Mouse (Mus musculus) forebrain, embryonic 11.5 days (tissue): Measurements from ENCODE around the gene Fam198a. TPM values are rescaled to one million over a fixed set of nuclear protein-coding genes. Genes with fewer than 3 reads are reported as not detected.
A peak's percentile ranks its signal among the peaks of the same experiment; 100 is the strongest.

ENCODE experiments used
- ATAC-seq: fragments of 200-750 bp; cut with Nextera tagmentation; replicated peaks from 2 replicates; pipeline ENCODE4 v1.8.0; 2017; ENCODE audit warnings: moderate TSS enrichment; ENCODE audit not compliant: low FRiP score
- DNase-seq: peaks from one replicate; pipeline ENCODE4 v3.0.0-alpha.2; 2017; ENCODE audit warnings: low spot score
- H3K27ac ChIP-seq: fragments of 300-500 bp; sonication (generic); 2 replicates; pipeline ENCODE4 v1.5.1; 2014; ENCODE audit warnings: low read depth, low read length
- H3K27me3 ChIP-seq: fragments of 300-500 bp; sonication (generic); 2 replicates; pipeline ENCODE4 v1.6.1; 2014; ENCODE audit warnings: mild to moderate bottlenecking, low read length, mixed read lengths; ENCODE audit not compliant: control insufficient read depth, insufficient read depth
- H3K36me3 ChIP-seq: fragments of 300-500 bp; sonication (generic); 2 replicates; pipeline ENCODE4 v1.6.1; 2014; ENCODE audit warnings: mild to moderate bottlenecking, low read length, moderate library complexity, mixed read lengths; ENCODE audit not compliant: control insufficient read depth, insufficient read depth
- H3K4me1 ChIP-seq: fragments of 300-500 bp; sonication (generic); replicated peaks from 2 replicates; pipeline ENCODE4 v1.6.1; 2014; ENCODE audit warnings: low read length, mixed read lengths; ENCODE audit not compliant: control insufficient read depth, insufficient read depth
- H3K4me2 ChIP-seq: fragments of 300-500 bp; sonication (generic); 2 replicates; pipeline ENCODE4 v1.6.1; 2014; ENCODE audit warnings: low read depth, mild to moderate bottlenecking, low read length, moderate library complexity, mixed read lengths; ENCODE audit not compliant: severe bottlenecking
- H3K4me3 ChIP-seq: fragments of 300-500 bp; sonication (generic); 2 replicates; pipeline ENCODE4 v1.5.1; 2014; ENCODE audit warnings: low read depth, low read length
- H3K9ac ChIP-seq: fragments of 300-500 bp; sonication (generic); 2 replicates; pipeline ENCODE4 v1.6.1; 2014; ENCODE audit warnings: low read length
- H3K9me3 ChIP-seq: fragments of 300-500 bp; sonication (generic); 2 replicates; pipeline ENCODE4 v1.6.1; 2016; ENCODE audit warnings: low read length, mixed read lengths; ENCODE audit not compliant: control insufficient read depth
- WGBS: fragments of 180-500 bp; shearing (Covaris S2); extraction: QIAGEN DNeasy Blood & Tissue Kit; methylation state at CpG from one replicate; pipeline ENCODE4 v1.1.7; 2014; 5-methylcytosine and 5-hydroxymethylcytosine counted together
- polyA plus RNA-seq: library from polyadenylated mRNA; unstranded; fragments of >200 nt; fragmentation: Nextera tagmentation; extraction: Ambion mirVana; gene quantifications from 2 replicates; pipeline ENCODE4 v1.2.1, GENCODE M21; 2014

The Fam198a gene
- polyA plus RNA-seq, 1 experiment from 2014 or later: 0.40 TPM

DNA sequence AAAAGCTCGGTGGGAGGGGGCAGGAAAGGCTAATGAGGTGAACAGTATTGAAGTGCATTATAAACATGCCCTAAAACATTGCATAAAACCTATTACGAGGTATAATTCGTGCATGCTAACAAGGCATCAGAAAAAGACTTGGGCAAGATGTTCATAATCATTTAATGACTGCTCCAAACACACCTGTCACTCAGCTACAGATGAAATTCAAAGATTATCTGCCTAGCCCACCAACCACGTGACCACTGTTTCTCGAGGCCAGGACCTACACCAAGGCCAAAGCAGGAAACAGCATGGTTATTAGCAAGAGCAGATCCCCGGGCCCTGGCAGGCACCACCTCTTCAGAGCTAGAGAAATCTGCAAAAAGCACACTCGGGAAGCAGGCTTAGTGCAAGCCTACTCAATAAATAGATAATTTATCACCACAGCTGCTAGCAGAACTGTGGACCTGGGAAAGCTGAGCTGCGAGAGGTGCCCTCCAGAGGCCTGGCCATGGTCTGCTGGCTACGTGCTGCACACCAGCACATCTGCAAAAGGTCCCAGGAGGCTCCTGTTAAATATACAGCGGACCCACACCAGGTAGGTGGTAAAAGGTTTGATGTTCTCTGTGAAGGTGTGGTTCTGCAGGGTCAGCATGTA, 30.8 kb downstream of the Fam198a start:
- DNase-seq (no peak), ATAC-seq (no peak)
- Histone ChIP-seq H3K27me3 (no peaks in the 10 kb centered on the region), H3K9me3 (no peaks in the 10 kb centered on the region), H3K27ac (no peak overlapping the region), H3K4me3 (no peak overlapping the region), H3K36me3 (no peaks in the 10 kb centered on the region), H3K9ac (no peak overlapping the region), H3K4me1 (no peaks in the 10 kb centered on the region), H3K4me2 (no peak overlapping the region)
- WGBS: 86% methylated on average over 10 of the region's 10 CpGs

DNA sequence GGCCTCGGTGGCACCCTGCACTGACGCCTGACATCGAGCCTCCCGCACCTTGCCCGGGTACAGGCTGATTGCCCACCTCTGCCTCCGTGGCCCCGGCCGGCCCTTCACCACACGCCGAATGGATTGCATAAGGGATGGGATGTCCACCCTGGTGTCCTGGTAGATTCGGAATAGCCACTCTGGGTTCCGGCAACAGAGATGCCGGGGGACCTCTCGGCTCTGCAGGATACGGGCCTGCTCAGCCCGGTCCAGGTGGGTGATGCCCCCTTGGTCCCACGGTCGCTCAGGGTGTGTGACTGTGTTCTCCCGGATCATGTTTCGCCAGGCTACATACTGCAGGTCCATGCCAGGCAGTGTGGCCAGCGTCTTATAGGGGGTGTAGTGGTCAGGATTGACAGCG, 31.4 kb downstream of the Fam198a start:
- Histone ChIP-seq H3K27ac (no peak overlapping the region), H3K9me3 (no peaks in the 10 kb centered on the region), H3K9ac (no peak overlapping the region), H3K4me2 (no peak overlapping the region), H3K4me1 (no peaks in the 10 kb centered on the region), H3K4me3 (no peak overlapping the region), H3K36me3 (no peaks in the 10 kb centered on the region), H3K27me3 (no peaks in the 10 kb centered on the region)
- no peak for ATAC-seq
- DNase-seq: no peak
- 95% methylated on average over 22 of the region's 22 CpGs for WGBS

DNA sequence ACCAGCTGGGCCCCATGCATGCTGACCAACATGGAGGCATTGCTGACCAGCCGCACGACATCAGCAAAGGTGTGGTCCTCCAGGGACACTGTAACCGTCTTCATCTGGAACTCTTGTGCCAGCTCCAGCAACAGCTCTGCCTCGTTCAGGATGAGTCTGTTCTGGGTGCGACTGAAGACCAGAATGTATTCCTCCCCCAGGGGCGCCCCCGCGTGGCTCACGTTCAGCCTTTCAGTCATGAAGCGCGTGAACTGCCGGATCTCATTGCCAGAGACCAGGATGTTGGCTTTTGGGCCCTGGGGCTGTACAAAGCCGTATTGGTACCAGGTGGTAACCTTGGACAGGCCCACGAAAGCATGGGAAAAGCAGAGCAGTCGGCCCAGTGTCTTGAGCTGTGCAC, 31.9 kb downstream of the Fam198a start:
- ATAC-seq (no peak), DNase-seq (no peak)
- whole genome bisulfite sequencing: 88% methylated on average over 15 of the region's 15 CpGs
- Histone ChIP-seq H3K27ac (no peak overlapping the region), H3K27me3 (no peaks in the 10 kb centered on the region), H3K4me1 (no peaks in the 10 kb centered on the region), H3K4me3 (no peak overlapping the region), H3K9ac (no peak overlapping the region), H3K36me3 (no peaks in the 10 kb centered on the region), H3K4me2 (no peak overlapping the region), H3K9me3 (no peaks in the 10 kb centered on the region)

DNA sequence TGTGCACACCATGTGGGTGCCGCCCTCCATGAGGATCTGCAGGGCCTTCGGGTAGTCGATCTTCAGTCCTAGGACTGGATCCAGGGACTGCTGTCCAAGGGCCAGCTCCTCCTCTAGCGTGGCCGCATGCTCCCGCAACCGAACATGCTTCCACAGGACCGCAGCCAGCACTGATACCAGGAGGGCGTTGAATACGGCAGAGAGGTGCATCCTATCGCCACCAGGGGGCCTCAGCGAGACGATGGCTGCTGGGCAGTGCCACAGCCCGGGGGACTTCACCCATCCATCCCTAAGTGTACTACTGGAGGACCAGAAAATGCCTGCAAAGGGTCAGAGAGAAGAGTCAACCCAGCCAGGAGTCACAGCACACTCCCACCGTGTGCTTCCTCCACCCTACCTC, 32.7 kb downstream of the Fam198a start:
- WGBS: 54% methylated on average over 15 of the region's 15 CpGs

DNA sequence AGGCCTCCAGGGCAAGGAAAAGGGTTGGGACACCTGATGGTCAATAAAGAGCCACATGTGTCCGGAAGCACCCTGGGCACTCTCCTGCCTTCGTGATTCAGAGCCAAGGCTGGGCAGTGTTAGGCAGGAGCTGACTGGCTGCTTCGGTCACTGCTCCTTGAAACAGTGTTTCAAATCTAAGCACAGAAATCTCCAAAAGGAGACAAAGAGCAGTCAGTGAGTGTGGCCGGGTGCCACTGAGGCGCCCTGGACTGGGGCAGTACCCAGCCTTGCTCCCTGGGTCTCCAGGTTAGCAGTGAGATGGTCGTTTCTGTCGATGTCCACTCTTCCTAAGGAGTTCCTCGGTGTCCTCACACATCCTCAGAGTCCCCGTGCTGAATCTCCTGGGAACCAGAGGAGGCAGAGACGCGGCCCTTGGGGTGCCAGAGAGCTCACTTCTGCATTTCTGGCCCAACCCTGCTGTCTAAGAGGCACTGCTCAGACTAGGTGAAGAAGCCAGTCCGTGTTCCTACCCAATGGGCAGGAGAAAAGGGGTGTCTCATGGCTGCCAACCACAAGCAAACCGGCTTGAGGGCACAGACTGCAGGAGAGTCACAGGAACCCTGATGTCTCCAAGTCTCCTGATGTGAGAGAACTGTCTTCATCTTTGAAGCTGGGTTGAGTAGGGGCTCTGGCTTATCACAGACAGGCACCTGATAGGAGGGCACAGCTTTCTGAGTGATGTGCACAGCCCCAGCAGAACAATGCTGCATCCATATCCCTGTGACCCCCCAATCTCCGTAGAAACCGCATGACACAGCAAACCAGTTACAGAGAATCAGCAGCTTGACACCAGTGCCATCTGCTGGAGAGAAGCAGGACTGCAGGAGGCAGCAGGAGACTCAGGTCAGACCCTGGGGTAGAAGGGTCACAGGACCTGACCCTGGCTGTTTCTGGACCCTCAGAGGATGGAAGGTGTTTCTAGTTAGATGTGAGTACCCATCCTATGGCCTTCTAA, 34.0 kb downstream of the Fam198a start:
- no peak overlapping the region; the same call in 1 of the 2 replicates for H3K9ac ChIP-seq
- H3K27me3 ChIP-seq: no peaks in the 10 kb centered on the region
- no peak overlapping the region for H3K27ac ChIP-seq
- peak; percentile 87 for DNase-seq
- no peaks in the 10 kb centered on the region for H3K9me3 ChIP-seq
- ATAC-seq: no peak
- H3K4me3 ChIP-seq: no peak overlapping the region
- no peaks in the 10 kb centered on the region for H3K36me3 ChIP-seq
- no peak overlapping the region for H3K4me2 ChIP-seq
- peaks cover 4% of the 10 kb centered on the region for H3K4me1 ChIP-seq
- 74% methylated on average over 15 of the region's 15 CpGs for WGBS

More for the DNA sequence above, 32.7 kb downstream of the Fam198a start:
- H3K9me3 ChIP-seq: no peaks in the 10 kb centered on the region
- no peak overlapping the region for H3K27ac ChIP-seq
- H3K27me3 ChIP-seq: no peaks in the 10 kb centered on the region
- no peaks in the 10 kb centered on the region for H3K36me3 ChIP-seq
- no peaks in the 10 kb centered on the region for H3K4me1 ChIP-seq
- no peak overlapping the region for H3K9ac ChIP-seq
- no peak overlapping the region for H3K4me3 ChIP-seq
- no peak overlapping the region for H3K4me2 ChIP-seq
- ATAC-seq (peak; percentile 59), DNase-seq (peak; percentile 81)

DNA sequence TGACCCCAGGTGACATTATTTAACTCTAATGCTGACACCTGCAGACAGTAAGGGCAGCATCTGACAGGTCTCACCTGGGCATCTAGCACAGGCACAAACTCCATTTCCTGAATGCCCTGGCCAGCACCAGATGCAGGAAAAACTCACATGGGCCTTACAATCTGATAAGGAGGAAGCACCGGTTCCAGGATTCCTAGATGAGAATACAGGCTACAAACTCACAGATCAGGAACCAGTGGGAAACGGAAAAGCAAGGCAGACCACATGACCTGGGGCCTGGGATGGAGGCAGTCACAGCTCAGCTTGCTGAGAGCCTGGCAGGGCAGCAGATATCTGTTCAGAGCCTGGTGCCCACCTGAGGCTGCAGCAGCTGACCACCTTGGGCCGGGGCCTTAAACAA, 38.1 kb downstream of the Fam198a start:
- WGBS: 83% methylated on average over 3 of the region's 3 CpGs
- Histone ChIP-seq H3K27ac (no peak overlapping the region), H3K4me1 (peaks cover 4% of the 10 kb centered on the region)

DNA sequence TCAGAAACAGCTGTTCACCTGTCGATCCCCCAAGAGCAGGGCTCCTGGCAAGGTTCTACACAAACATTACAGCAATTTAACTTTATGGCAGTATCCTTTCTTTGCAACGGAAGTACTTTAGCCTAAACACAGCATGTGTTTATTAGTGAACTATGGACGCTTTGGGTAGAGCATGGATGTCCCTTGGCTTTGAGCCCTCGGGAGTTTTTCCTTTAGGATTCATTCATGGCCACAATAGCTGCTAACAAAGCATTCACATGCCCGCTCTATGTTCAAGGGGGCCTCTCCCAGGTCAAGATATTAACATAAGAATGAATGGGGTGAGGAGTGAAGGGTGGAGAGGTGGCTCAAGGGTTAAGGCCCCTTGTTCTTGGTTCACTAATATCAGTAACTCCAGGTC, 38.7 kb downstream of the Fam198a start:
- H3K4me1 ChIP-seq: peaks cover 5% of the 10 kb centered on the region
- no peak overlapping the region for H3K4me2 ChIP-seq
- no peaks in the 10 kb centered on the region for H3K36me3 ChIP-seq
- 34% methylated on average over 5 of the region's 5 CpGs for WGBS
- DNase-seq: no peak
- no peak overlapping the region for H3K4me3 ChIP-seq
- H3K27ac ChIP-seq: no peak overlapping the region
- H3K9me3 ChIP-seq: no peaks in the 10 kb centered on the region
- H3K27me3 ChIP-seq: no peaks in the 10 kb centered on the region
- no peak for ATAC-seq
- no peak overlapping the region for H3K9ac ChIP-seq

More for the DNA sequence above, 38.1 kb downstream of the Fam198a start:
- H3K9ac ChIP-seq: no peak overlapping the region
- ATAC-seq: no peak
- no peak overlapping the region for H3K4me3 ChIP-seq
- no peaks in the 10 kb centered on the region for H3K27me3 ChIP-seq
- no peak overlapping the region for H3K4me2 ChIP-seq
- H3K36me3 ChIP-seq: no peaks in the 10 kb centered on the region
- DNase-seq: no peak
- H3K9me3 ChIP-seq: no peaks in the 10 kb centered on the region

DNA sequence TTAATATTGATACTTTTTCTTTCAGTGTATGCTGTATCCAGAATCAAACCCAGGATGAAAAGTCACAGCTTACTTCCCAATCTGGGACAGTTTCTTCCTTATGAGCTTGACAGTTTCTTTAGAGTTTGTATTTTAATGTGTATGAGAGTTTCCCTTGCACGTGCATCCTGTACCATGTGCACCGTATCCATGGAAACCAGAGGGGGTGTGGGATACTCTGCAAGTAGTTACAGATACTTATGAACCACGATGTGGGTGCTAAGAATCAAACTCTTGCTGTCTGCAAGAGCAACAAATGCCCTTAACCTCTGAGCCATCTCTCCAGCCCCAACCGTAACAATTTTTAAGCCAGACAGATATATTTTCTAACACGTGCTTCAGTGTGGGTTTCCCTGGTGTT, 40.3 kb downstream of the Fam198a start:
- 80% methylated on average over 5 of the region's 5 CpGs for WGBS

More for the DNA sequence above, 40.3 kb downstream of the Fam198a start:
- Histone ChIP-seq H3K4me3 (no peak overlapping the region), H3K9me3 (no peaks in the 10 kb centered on the region), H3K27ac (no peak overlapping the region), H3K9ac (no peak overlapping the region), H3K4me1 (peaks cover 6% of the 10 kb centered on the region), H3K27me3 (no peaks in the 10 kb centered on the region), H3K4me2 (no peak overlapping the region), H3K36me3 (no peaks in the 10 kb centered on the region)
- DNase-seq (no peak), ATAC-seq (no peak)
